Mouse (Mus musculus): ENCODE results near the gene Prom1.

DNA sequence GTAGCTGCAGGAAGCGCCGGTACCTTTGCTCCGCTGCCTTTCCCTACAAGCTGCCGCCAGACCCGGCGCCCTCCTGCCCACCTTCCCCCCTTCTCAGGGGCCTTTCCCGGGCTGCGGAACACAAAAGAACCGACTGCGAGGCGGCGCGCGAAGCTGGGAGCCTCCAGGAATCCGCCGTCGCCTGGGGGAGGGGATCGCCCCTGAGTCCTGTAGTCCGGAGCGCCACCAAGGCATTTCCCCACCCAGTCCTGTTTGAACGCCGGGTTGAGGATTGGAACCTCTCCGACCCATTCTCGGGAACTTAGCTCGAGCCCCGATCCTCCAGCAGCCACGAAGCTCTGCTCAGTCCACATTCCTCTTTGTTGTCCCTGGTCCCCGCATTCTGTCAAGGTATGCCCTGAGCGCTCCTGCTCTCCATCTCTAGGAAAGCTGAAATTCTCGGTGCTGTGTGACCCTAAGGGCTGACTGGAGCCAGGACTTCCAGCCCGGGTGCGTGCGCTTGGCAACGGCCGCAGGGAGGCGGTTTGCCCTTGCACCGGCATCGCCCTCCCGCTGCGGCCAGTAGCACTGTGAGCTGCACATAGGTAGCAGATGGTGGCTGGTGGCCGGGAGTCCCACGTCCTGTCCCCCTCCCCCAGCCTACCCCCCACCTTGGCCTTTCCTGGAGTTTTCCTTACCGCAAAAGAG lies 1.1 kb downstream of the Prom1 start:
- TF ChIP-seq EP300 (IDR thresholded peaks at IDR 0.05; ENCODE audit: low read depth) (no peak), CTCF (IDR thresholded peaks at IDR 0.05; ENCODE audit: low read depth) (no peak)

Measured in liver, embryonic 14.5 days (tissue).